Mouse (Mus musculus): ENCODE measurements around the gene Marveld2.

DNA sequence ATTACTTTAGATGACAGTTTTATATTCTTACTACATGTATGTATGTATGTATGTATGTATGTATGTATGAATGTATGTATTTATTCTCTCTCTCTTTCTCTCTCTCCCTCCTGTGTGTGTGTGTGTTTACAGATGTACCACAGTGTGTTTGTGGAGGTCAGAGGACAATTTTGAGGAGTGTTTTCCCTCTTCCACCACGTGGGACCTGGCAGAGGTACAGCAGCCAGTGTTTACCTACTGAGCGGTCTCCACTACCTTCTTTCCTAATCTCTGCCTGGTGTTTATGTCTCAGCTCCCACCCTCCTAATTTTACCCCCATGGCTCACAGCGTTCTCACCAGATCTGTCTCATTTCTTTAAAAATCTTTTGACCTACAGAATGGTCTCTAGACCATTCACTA lies 37.6 kb downstream of the Marveld2 start:
- TF ChIP-seq POLR2A (IDR thresholded peaks at IDR 0.05; ENCODE audit: low read depth, low read length) (no peak), CTCF (conservative IDR thresholded peaks at IDR 0.05; ENCODE audit: insufficient read depth, insufficient read length, low read depth, low read length) (no peak)
